Mouse (Mus musculus) liver, postnatal 0 days (tissue): ENCODE measurements around the gene Nptx2.

Source experiments
- CTCF ChIP-seq: sonication (generic); IDR thresholded peaks from 2 replicates; pipeline ENCODE4 v1.5.1; 2016; ENCODE audit warnings: antibody characterized with exemption, low read depth
- EP300 ChIP-seq: IDR thresholded peaks from 2 replicates; pipeline ENCODE4 v1.6.1; 2016; ENCODE audit warnings: antibody characterized with exemption, low read depth, mild to moderate bottlenecking

- TF ChIP-seq CTCF (peak; percentile 16; the same call in 1 of the 2 replicates), EP300 (no peak)
These were observed at the start of gene Nptx2 for GRCm38 (mm10) chr5:144545653-144546422.
